Mouse (Mus musculus) midbrain, embryonic 14.5 days (tissue): ENCODE measurements around the gene Zfp143. TPM values are rescaled to one million over a fixed set of nuclear protein-coding genes. Genes with fewer than 3 reads are reported as not detected.
A peak's percentile ranks its signal among the peaks of the same experiment; 100 is the strongest.
"Not testable (repeated sequence)": the region's sequence is repeated elsewhere in the genome, so short reads cannot be mapped to it uniquely, and the experiment has no call there.

ENCODE experiments used
- ATAC-seq: fragments of 200-750 bp; cut with Nextera tagmentation; 2 replicates; pipeline ENCODE4 v1.8.0; 2017; ENCODE audit warnings: moderate number of reproducible peaks, moderate library complexity; ENCODE audit not compliant: low FRiP score, low TSS enrichment
- DNase-seq: peaks from one replicate; pipeline ENCODE4 v3.0.0-alpha.2; 2015
- H3K27ac ChIP-seq: fragments of 300-500 bp; sonication (generic); replicated peaks from 2 replicates; pipeline ENCODE4 v1.5.1; 2014; ENCODE audit warnings: mild to moderate bottlenecking, low read depth, low read length, moderate library complexity
- H3K27me3 ChIP-seq: fragments of 300-500 bp; sonication (generic); 2 replicates; pipeline ENCODE4 v1.6.1; 2014; ENCODE audit warnings: low read length, control low read depth, mixed read lengths; ENCODE audit not compliant: control insufficient read depth, insufficient read depth
- H3K36me3 ChIP-seq: fragments of 300-500 bp; sonication (generic); 2 replicates; pipeline ENCODE4 v1.6.1; 2014; ENCODE audit warnings: low read length, control low read depth; ENCODE audit not compliant: control insufficient read depth, insufficient read depth
- H3K4me1 ChIP-seq: fragments of 300-500 bp; sonication (generic); 2 replicates; pipeline ENCODE4 v1.6.1; 2014; ENCODE audit warnings: mild to moderate bottlenecking, antibody characterized with exemption, low read length, control low read depth; ENCODE audit not compliant: control insufficient read depth, insufficient read depth
- H3K4me2 ChIP-seq: fragments of 300-500 bp; sonication (generic); 2 replicates; pipeline ENCODE4 v1.6.1; 2014; ENCODE audit warnings: mild to moderate bottlenecking, low read length, moderate library complexity
- H3K4me3 ChIP-seq: fragments of 300-500 bp; sonication (generic); replicated peaks from 2 replicates; pipeline ENCODE4 v1.5.1; 2014; ENCODE audit warnings: low read depth, low read length
- H3K9ac ChIP-seq: fragments of 300-500 bp; sonication (generic); replicated peaks from 2 replicates; pipeline ENCODE4 v1.6.1; 2014; ENCODE audit warnings: mild to moderate bottlenecking, low read length, moderate library complexity
- H3K9me3 ChIP-seq: fragments of 300-500 bp; sonication (generic); 2 replicates; pipeline ENCODE4 v1.6.1; 2016; ENCODE audit warnings: low read length, control low read depth, mixed read lengths; ENCODE audit not compliant: control insufficient read depth
- WGBS: fragments of 180-500 bp; shearing (Covaris S2); extraction: QIAGEN DNeasy Blood & Tissue Kit; methylation state at CpG from one replicate; pipeline ENCODE4 v1.1.7; 2014; 5-methylcytosine and 5-hydroxymethylcytosine counted together
- polyA plus RNA-seq: library from polyadenylated mRNA; unstranded; fragments of >200 nt; fragmentation: Nextera tagmentation; extraction: Ambion mirVana; gene quantifications from 2 replicates; pipeline ENCODE4 v1.2.1, GENCODE M21; 2014

Zfp143 gene
- polyA plus RNA-seq, 1 experiment from 2014 or later: 21.7 TPM

DNA sequence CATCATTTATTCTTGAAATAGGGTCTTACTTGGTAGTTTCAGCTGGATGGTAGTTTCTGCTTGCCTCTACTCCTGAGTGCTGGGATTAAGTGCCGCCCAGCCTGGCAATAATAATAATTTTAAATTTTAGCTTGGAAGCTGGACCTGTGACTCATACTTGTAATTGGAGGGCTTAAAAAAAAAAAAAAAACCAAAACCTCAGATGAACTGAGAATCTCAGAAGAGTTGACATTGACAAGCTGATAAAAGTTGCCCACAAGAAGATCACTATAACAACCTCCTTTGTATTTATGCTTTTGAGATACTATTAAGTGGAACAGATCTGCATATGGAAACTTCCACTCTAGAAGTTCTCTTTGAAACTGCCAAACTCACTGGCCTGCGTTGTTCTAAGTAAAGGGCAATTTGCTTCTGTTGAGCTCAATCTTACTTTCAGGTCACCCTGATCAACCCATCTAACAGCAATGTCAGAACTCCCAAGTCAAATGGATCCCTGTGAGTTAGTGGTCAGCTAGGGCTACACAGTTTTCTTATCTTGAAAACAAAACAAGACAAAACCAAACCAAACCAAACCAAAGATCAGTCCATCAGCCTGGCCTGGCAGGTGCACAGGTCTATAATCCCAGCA lies 59.3 kb downstream of the Zfp143 start:
- ATAC-seq (no peak), DNase-seq (no peak)
- 84% methylated on average over 2 of the region's 2 CpGs for WGBS

DNA sequence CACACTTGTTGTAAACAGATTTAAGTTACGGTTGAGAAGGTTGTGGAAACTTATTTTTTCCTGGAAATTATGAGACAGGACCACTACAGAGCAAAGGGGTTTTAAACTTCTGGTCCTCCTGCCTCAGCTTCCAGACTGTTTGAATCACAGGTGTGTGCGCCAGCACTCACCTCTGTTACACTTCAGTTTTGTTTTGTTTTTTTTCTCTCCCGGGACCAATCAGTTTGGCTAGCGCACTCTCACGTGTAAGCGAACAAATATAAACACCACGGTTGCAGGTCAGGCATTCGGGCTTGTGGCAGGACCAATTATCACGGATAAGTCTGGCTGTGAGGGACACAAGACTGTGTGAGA lies 60.1 kb downstream of the Zfp143 start:
- no peak for ATAC-seq

More for the DNA sequence above, 59.3 kb downstream of the Zfp143 start:
- Histone ChIP-seq H3K4me2 (no peak overlapping the region), H3K4me1 (0 out of 2 replicates have a peak, but pooled peaks cover 2% of the 10 kb centered on the region), H3K27ac (no peak overlapping the region), H3K36me3 (no peaks in the 10 kb centered on the region), H3K4me3 (no peak overlapping the region), H3K9me3 (no peaks in the 10 kb centered on the region), H3K9ac (no peak overlapping the region), H3K27me3 (no peaks in the 10 kb centered on the region)

DNA sequence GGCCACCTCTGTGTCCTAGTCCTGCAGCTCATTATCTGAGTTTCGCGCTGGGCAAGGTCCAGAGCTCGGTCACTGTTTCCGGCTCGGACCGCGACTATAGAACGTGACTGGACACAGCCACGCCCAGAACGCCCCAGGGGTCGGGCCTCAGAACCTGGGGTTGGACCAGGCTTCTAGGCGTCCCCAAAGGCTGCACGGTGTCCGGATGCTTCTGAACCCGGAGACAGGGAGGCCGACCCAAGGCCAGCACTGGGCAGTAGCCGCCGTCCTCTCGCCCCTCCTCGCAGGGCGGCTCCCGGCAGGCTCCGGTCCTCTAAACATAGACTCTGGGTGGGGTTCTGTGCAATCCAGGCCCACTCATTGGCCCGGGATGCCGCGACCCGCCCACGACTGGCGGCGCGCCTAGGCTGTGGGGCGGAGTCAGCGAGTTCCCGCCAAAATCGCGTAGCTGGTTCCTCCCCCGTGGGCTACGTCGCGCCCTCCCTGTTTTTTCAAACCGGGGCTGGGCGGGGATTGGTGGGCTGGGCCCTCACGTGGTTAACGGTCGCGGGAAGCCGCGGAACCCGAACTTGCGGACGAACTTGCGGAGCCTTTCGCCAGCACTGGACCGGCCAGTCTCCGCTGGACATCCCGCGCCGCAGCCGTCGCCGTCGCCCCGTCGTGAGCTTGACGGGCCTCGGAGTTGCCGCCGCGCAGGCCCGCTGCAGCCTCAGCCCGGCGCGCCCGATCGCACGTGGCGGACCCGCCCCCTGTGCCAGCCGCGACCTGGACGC lies 60.7 kb downstream of the Zfp143 start, which contains the start of gene Wee1:
Gene Wee1 (plus strand): TSS at position 531 of the 773 bp plus-strand sequence.
- Histone ChIP-seq H3K4me1 (0 out of 2 replicates have a peak, but pooled peaks cover 2% of the 10 kb centered on the region), H3K27ac (peak within 1 kb of the TSS; percentile 67), H3K4me3 (peak within 1 kb of the TSS; percentile 83), H3K27me3 (no peaks in the 10 kb centered on the region), H3K4me2 (peak within 1 kb of the TSS; percentile 87), H3K36me3 (no peaks in the 10 kb centered on the region), H3K9me3 (no peaks in the 10 kb centered on the region), H3K9ac (peak within 1 kb of the TSS; percentile 59)
- ATAC-seq (peak; percentile 96), DNase-seq (peak; percentile 99)
- WGBS: under 1% methylated on average over 81 of the region's 81 CpGs

More for the DNA sequence above, 60.1 kb downstream of the Zfp143 start:
- H3K4me1 ChIP-seq: 0 out of 2 replicates have a peak, but pooled peaks cover 2% of the 10 kb centered on the region
- H3K4me2 ChIP-seq: peak overlapping the region; percentile 87
- WGBS: 3% methylated on average over 9 of the region's 9 CpGs
- H3K4me3 ChIP-seq: peak overlapping the region; percentile 83
- H3K27ac ChIP-seq: no peak overlapping the region
- no peak for DNase-seq
- H3K36me3 ChIP-seq: no peaks in the 10 kb centered on the region
- peak overlapping the region; percentile 59 for H3K9ac ChIP-seq
- H3K27me3 ChIP-seq: no peaks in the 10 kb centered on the region
- H3K9me3 ChIP-seq: no peaks in the 10 kb centered on the region

DNA sequence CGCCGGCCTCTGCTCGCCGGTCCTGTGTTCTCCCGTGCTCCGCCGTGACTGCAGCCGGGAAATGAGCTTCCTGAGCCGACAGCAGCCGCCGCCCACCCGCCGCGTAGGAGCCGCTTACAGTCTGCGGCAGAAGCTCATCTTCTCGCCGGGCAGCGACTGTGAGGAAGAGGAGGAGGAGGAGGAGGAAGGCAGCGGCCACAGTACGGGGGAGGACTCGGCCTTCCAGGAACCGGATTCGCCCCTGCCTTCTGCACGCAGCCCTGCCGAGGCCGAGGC lies 61.2 kb downstream of the Zfp143 start:
- DNase-seq (no peak), ATAC-seq (no peak)
- WGBS: under 1% methylated on average over 27 of the region's 27 CpGs
- Histone ChIP-seq H3K4me2 (peak overlapping the region; percentile 87), H3K4me3 (peak overlapping the region; percentile 83), H3K9ac (peak overlapping the region; percentile 59), H3K36me3 (no peaks in the 10 kb centered on the region), H3K27me3 (no peaks in the 10 kb centered on the region), H3K9me3 (no peaks in the 10 kb centered on the region), H3K27ac (peak overlapping the region; percentile 67), H3K4me1 (0 out of 2 replicates have a peak, but pooled peaks cover 2% of the 10 kb centered on the region)

DNA sequence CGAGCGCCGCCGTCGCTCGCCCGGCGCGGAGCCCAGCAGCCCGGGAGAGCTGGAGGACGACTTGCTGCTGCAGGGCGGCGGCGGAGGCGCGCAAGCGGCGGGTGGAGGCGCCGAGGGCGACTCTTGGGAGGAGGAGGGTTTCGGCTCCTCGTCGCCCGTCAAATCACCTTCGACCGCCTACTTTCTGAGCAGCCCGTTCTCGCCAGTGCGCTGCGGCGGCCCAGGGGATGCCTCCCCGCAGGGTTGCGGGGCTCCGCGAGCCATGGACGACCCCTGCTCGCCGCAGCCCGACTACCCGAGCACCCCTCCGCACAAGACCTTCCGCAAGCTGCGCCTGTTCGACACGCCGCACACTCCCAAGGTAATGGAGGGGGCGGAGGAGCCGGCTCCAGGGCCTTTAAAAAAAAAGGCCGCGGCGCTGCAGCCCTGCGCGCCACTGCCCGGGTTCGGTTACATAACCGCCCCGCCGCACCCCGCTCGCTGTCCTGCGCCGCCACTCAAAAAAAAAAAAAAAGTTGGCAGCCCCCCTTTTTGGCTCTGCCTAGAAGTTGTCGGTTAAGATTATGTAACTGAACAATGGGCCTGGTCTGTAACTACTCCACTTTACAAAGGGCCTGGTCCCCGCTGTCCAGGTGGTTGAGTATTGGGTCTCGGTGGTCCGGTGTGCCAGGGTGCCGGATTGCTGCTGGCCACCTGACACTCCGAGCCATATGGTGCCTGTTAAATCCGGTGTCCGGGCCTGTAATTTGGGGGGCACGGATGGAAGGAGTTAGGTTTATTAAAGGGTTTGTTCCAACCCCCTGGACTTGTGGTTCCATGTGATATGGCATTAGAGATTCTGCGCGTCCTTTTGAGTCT lies 61.8 kb downstream of the Zfp143 start:
- WGBS: under 1% methylated on average over 71 of the region's 74 CpGs
- 0 out of 2 replicates have a peak, but pooled peaks cover 2% of the 10 kb centered on the region for H3K4me1 ChIP-seq

DNA sequence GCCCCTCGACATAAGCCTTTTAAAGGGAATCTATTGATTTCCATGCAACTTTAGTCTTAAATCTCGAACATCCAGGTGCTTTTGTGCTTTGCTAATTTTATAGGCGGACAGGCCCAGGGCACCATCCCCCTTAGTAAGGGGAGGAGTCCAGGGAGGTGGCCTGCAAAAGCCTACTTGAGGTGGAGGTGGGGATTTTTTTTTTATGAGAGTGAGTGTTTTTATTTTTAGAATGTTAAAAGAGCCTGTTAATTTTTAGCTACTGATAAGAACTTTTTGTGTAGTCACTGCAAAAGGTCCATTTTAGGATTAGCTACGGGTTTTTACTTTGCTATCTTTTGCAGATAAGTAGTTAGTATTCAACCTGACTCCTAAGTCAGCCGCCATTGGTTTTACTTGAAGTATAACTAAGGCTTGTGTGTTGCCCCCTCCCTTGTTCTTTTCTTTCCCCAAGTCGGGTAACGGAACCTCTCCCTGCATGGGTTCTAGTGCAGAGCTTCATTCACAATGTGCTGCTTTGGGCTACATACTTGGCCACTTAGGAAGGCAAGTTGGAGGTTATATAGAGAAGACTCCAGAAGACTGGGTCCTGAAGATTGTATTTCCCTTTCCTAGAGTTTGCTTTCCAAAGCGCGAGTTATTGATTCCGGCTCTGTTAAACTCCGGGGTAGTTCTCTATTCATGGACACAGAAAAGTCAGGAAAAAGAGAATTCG lies 63.0 kb downstream of the Zfp143 start:
- Histone ChIP-seq H3K9me3 (no peaks in the 10 kb centered on the region), H3K27me3 (no peaks in the 10 kb centered on the region), H3K27ac (no peak overlapping the region), H3K36me3 (no peaks in the 10 kb centered on the region), H3K9ac (no peak overlapping the region), H3K4me3 (peak overlapping the region; percentile 83), H3K4me1 (0 out of 2 replicates have a peak, but pooled peaks cover 2% of the 10 kb centered on the region), H3K4me2 (peak overlapping the region; percentile 87)
- WGBS: 54% methylated on average over 12 of the region's 12 CpGs
- no peak for DNase-seq
- no peak for ATAC-seq

More for the DNA sequence above, 61.8 kb downstream of the Zfp143 start:
- Histone ChIP-seq H3K4me3 (peak overlapping the region; percentile 83), H3K27ac (peak overlapping the region; percentile 67), H3K9ac (peak overlapping the region; percentile 59), H3K4me2 (peak overlapping the region; percentile 87), H3K36me3 (no peaks in the 10 kb centered on the region), H3K9me3 (no peaks in the 10 kb centered on the region), H3K27me3 (no peaks in the 10 kb centered on the region)
- ATAC-seq (peak; percentile 42), DNase-seq (peak; percentile 75)

DNA sequence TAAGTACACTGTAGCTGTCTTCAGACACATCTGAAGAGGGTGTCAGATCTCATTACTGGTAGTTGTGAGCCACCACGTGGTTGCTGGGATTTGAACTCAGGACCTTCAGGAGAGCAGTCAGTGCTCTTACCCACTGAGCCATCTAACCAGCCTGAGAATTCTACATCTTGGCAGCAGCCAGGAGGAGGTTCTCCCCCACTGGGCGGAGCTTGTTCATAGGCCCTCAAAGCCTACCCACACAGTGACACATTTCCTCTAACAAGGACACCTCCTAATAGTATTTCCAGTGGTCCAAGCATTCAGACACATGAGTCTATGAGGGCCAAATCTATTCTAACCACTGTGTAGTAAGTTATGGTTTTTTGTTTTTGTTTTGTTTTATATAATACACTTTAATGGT lies 67.5 kb downstream of the Zfp143 start:
- no peak overlapping the region for H3K4me2 ChIP-seq
- WGBS: 85% methylated on average over 2 of the region's 2 CpGs

DNA sequence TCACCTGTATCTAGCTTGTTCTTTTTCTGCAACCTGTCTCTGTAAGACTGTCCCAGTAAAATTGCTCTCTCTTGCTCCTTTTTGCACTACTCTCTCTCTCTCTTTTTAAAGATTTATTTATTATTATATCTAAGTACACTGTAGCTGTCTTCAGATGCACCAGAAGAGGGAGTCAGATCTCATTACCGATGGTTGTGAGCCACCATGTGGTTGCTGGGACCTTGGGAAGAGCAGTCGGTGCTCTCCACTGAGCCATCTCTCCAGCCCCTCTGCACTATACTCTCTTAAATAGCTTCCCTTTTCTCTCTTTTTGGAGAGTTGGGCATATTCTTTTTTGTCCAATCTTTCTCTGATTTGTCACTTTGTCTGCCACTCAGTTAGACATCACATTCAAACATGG lies 71.3 kb downstream of the Zfp143 start:
- not testable (repeated sequence) for H3K36me3 ChIP-seq, H3K4me2 ChIP-seq, H3K4me1 ChIP-seq, H3K4me3 ChIP-seq, H3K9ac ChIP-seq, ATAC-seq, DNase-seq, H3K27ac ChIP-seq, H3K9me3 ChIP-seq, H3K27me3 ChIP-seq
- 69% methylated on average over 2 of the region's 2 CpGs for WGBS

More for the DNA sequence above, 67.5 kb downstream of the Zfp143 start:
- Histone ChIP-seq H3K4me1 (no peaks in the 10 kb centered on the region), H3K27ac (no peak overlapping the region), H3K27me3 (no peaks in the 10 kb centered on the region), H3K9me3 (no peaks in the 10 kb centered on the region), H3K36me3 (no peaks in the 10 kb centered on the region; the same call in 1 of the 2 replicates), H3K4me3 (no peak overlapping the region), H3K9ac (no peak overlapping the region)
- DNase-seq (no peak), ATAC-seq (no peak)
